In genomic region chr14:31668326-31668725, GRCm38 (mm10) we compare ENCODE assay signal across 10 mouse cellular contexts. TPM values are rescaled to one million over a fixed set of nuclear protein-coding genes. Genes with fewer than 3 reads are reported as not detected.
DNase-seq lines count a peak whose midpoint lies in the region; ATAC-seq and TF ChIP-seq lines count a peak whose summit lies in the region.
"Had no signal": no experiment of that assay in that cellular context is flagged by ENCODE, and none has a peak within 500 bp of the region (broad histone marks: within the 10 kb centered on the region; RNA-seq: fewer than 3 reads in every experiment).

No protein-coding gene starts in this region.

- TF ChIP-seq POLR2A in olfactory bulb, adult 2 months (IDR thresholded peaks at IDR 0.05; ENCODE audit: insufficient read depth, low read depth, low read length): no peak

- 78% methylated on average over 13 of the region's 13 CpGs for whole genome bisulfite sequencing in embryonic facial prominence, embryonic 14.5 days
- WGBS in olfactory bulb, adult 2 months: 34% methylated on average over 13 of the region's 13 CpGs
- WGBS in midbrain, postnatal 0 days: 84% methylated on average over 13 of the region's 13 CpGs

- no peak for TF ChIP-seq CTCF in gastrocnemius, adult 2 months (IDR thresholded peaks at IDR 0.05)
- TF ChIP-seq CTCF in left cerebral cortex, adult 2 months (IDR thresholded peaks at IDR 0.05): no peak
- no peak for TF ChIP-seq CTCF in olfactory bulb, adult 2 months (IDR thresholded peaks at IDR 0.05; ENCODE audit: insufficient read depth, low read depth, low read length)
- no peak for TF ChIP-seq CTCF in midbrain, postnatal 0 days (IDR thresholded peaks at IDR 0.05)

- peaks cover 27% of the 10 kb centered on the region for H3K4me1 ChIP-seq in embryonic facial prominence, embryonic 14.5 days (ENCODE audit: control insufficient read depth, insufficient read depth, low read length)
- H3K4me1 ChIP-seq in olfactory bulb, adult 2 months (ENCODE audit: control insufficient read depth, insufficient read depth, low read length): peaks cover 46% of the 10 kb centered on the region
- H3K4me1 ChIP-seq in midbrain, postnatal 0 days (ENCODE audit: insufficient read depth, low read length): no peaks in the 10 kb centered on the region

- H3K4me3 ChIP-seq in gastrocnemius, adult 2 months: peak overlapping the region; percentile 70; the same call in 1 of the 2 replicates
- H3K4me3 ChIP-seq in left cerebral cortex, adult 2 months: no peak overlapping the region
- no peak overlapping the region for H3K4me3 ChIP-seq in embryonic facial prominence, embryonic 14.5 days (ENCODE audit: low read depth, low read length)
- H3K4me3 ChIP-seq in olfactory bulb, adult 2 months (ENCODE audit: insufficient read depth, low read depth, low read length): no peak overlapping the region
- H3K4me3 ChIP-seq in midbrain, postnatal 0 days (ENCODE audit: low read depth, low read length): no peak overlapping the region

- no peak overlapping the region for H3K9ac ChIP-seq in embryonic facial prominence, embryonic 14.5 days (ENCODE audit: low read depth, low read length)
- H3K9ac ChIP-seq in midbrain, postnatal 0 days (replicated peaks; ENCODE audit: low read length, poor library complexity, severe bottlenecking): no peak overlapping the region

- H3K9me3 ChIP-seq in embryonic facial prominence, embryonic 14.5 days (ENCODE audit: control insufficient read depth, low read length): no peaks in the 10 kb centered on the region; the same call in 1 of the 2 replicates
- H3K9me3 ChIP-seq in midbrain, postnatal 0 days (ENCODE audit: low read length): no peaks in the 10 kb centered on the region

- ATAC-seq in embryonic facial prominence, embryonic 14.5 days (ENCODE audit: low read depth): no peak
- no peak for ATAC-seq in midbrain, postnatal 0 days (ENCODE audit: low FRiP score)

- peak overlapping the region; percentile 87 for H3K27ac ChIP-seq in gastrocnemius, adult 2 months
- H3K27ac ChIP-seq in left cerebral cortex, adult 2 months: peak overlapping the region; percentile 87
- peak overlapping the region; percentile 88 for H3K27ac ChIP-seq in embryonic facial prominence, embryonic 14.5 days (replicated peaks; ENCODE audit: low read depth, low read length)
- peak overlapping the region; percentile 34 for H3K27ac ChIP-seq in olfactory bulb, adult 2 months (ENCODE audit: insufficient read depth, low read depth, low read length)
- H3K27ac ChIP-seq in midbrain, postnatal 0 days (ENCODE audit: low read depth, low read length): no peak overlapping the region

- intact Hi-C loops in gastrocnemius, adult 2 months (cut with DNase I): no loop called here
- intact Hi-C loops in left cerebral cortex, adult 2 months (cut with DNase I): loop anchor here (2.0 kb wide), 1 partner anchor 60 kb away; no protein-coding TSS in a partner anchor

- H3K27me3 ChIP-seq in embryonic facial prominence, embryonic 14.5 days (replicated peaks; ENCODE audit: control insufficient read depth, insufficient read depth, low read length): no peaks in the 10 kb centered on the region
- no peaks in the 10 kb centered on the region for H3K27me3 ChIP-seq in midbrain, postnatal 0 days (ENCODE audit: insufficient read depth, low read length)

- H3K36me3 ChIP-seq in embryonic facial prominence, embryonic 14.5 days (ENCODE audit: control insufficient read depth, insufficient read depth, low read length): peaks cover 16% of the 10 kb centered on the region
- 0 out of 2 replicates have a peak, but pooled peaks cover 5% of the 10 kb centered on the region for H3K36me3 ChIP-seq in midbrain, postnatal 0 days (ENCODE audit: insufficient read depth, low read length)

- H3K4me2 ChIP-seq in embryonic facial prominence, embryonic 14.5 days (ENCODE audit: low read depth, low read length): no peak overlapping the region
- no peak overlapping the region for H3K4me2 ChIP-seq in midbrain, postnatal 0 days (ENCODE audit: low read depth, low read length, poor library complexity, severe bottlenecking)

- DNase-seq in gastrocnemius, adult 2 months: no peak
- DNase-seq in gastrocnemius, postnatal 25 days: no peak
- DNase-seq in left cerebral cortex, adult 2 months (ENCODE audit: extremely low spot score in 1 of 2, low spot score in 2 of 2): peak in 1 of 2 experiments; percentile 63
- DNase-seq in left cerebral cortex, adult 11 months (ENCODE audit: low spot score): no peak
- DNase-seq in embryonic facial prominence, embryonic 14.5 days (ENCODE audit: low spot score): no peak
- no peak for DNase-seq in cerebellum, adult 18-20 months
- DNase-seq in midbrain, postnatal 0 days (ENCODE audit: low spot score): no peak

RNA-seq across cellular contexts. Expression of gene Hacl1, which starts 27.2 kb away (rescaled TPM):
- 1 to 10 TPM; 4.9 to 5.7 TPM for total RNA-seq in gastrocnemius, adult 2 months (2021)
- 1 to 10 TPM; 3.7 to 7.8 TPM for total RNA-seq in gastrocnemius, postnatal 25 days (2021)
- total RNA-seq in left cerebral cortex, adult 2 months (2021): 1 to 10 TPM; 4.4 to 6.7 TPM
- 13.3 and 13.4 TPM in 2 replicates for polyA plus RNA-seq in embryonic facial prominence, embryonic 14.5 days (2014; fragmentation: Nextera tagmentation; extraction: Ambion mirVana)
- polyA plus RNA-seq in olfactory bulb, adult 2 months (2012; ENCODE audit: insufficient read depth, insufficient read length, low replicate concordance, missing spikeins): not detected in 2 replicates
- total RNA-seq in midbrain, postnatal 0 days (2014; rRNA removed): 6.7 and 6.8 TPM in 2 replicates
- 8.4 and 9.4 TPM in 2 replicates for polyA plus RNA-seq in midbrain, postnatal 0 days (2015; fragmentation: Nextera tagmentation; extraction: Ambion mirVana)

RNA-seq across cellular contexts. Expression of gene Btd, which starts 27.5 kb away (rescaled TPM):
- total RNA-seq in gastrocnemius, adult 2 months (2021): 1 to 10 TPM; 3.8 to 5.8 TPM
- total RNA-seq in gastrocnemius, postnatal 25 days (2021): 1 to 10 TPM; 4.1 to 6.2 TPM
- 1 to 10 TPM; 8.4 to 8.8 TPM for total RNA-seq in left cerebral cortex, adult 2 months (2021)
- polyA plus RNA-seq in embryonic facial prominence, embryonic 14.5 days (2014; fragmentation: Nextera tagmentation; extraction: Ambion mirVana): 30.3 and 37.0 TPM in 2 replicates
- not detected in 2 replicates for polyA plus RNA-seq in olfactory bulb, adult 2 months (2012; ENCODE audit: insufficient read depth, insufficient read length, low replicate concordance, missing spikeins)
- total RNA-seq in midbrain, postnatal 0 days (2014; rRNA removed): 21.9 and 28.7 TPM in 2 replicates
- 18.5 and 20.1 TPM in 2 replicates for polyA plus RNA-seq in midbrain, postnatal 0 days (2015; fragmentation: Nextera tagmentation; extraction: Ambion mirVana)

RNA-seq across cellular contexts. Expression of gene Gm49387, which starts 27.6 kb away (rescaled TPM):
- total RNA-seq in gastrocnemius, adult 2 months (2021): under 1 TPM; 0.70 to 0.84 TPM
- total RNA-seq in gastrocnemius, postnatal 25 days (2021): 1 to 10 TPM in 1 of 2 experiments, under 1 TPM in 1; 0.79 to 1.3 TPM
- total RNA-seq in left cerebral cortex, adult 2 months (2021): not detected
- 0.47 and 0.84 TPM in 2 replicates for polyA plus RNA-seq in embryonic facial prominence, embryonic 14.5 days (2014; fragmentation: Nextera tagmentation; extraction: Ambion mirVana)
- polyA plus RNA-seq in olfactory bulb, adult 2 months (2012; ENCODE audit: insufficient read depth, insufficient read length, low replicate concordance, missing spikeins): not detected in 2 replicates
- not detected in 2 replicates for total RNA-seq in midbrain, postnatal 0 days (2014; rRNA removed)
- polyA plus RNA-seq in midbrain, postnatal 0 days (2015; fragmentation: Nextera tagmentation; extraction: Ambion mirVana): not detected in 2 replicates
- total RNA-seq: adrenal gland, adult 8-10 months; megakaryocyte progenitor cell, adult 5-6 weeks had no signal
